Mouse (Mus musculus): ENCODE results near the gene Rhbdl1.
A peak's percentile ranks its signal among the peaks of the same experiment; 100 is the strongest.
"Not testable (repeated sequence)": the region's sequence is repeated elsewhere in the genome, so short reads cannot be mapped to it uniquely, and the experiment has no call there.

Rhbdl1 gene

GRCm38 (mm10) chr17:25872676-25873075 is 35.6 kb upstream of the Rhbdl1 start:
- DNase-seq (ENCODE audit: low read depth) = no peak

- DNase-seq (ENCODE audit: low read depth) = not testable (repeated sequence)
Observed at GRCm38 (mm10) chr17:25871566-25871965, 34.5 kb upstream of the Rhbdl1 start.

- DNase-seq (ENCODE audit: low read depth) = no peak
Observed at GRCm38 (mm10) chr17:25869954-25870353, 32.9 kb upstream of the Rhbdl1 start.

GRCm38 (mm10) chr17:25869498-25869897 is 32.4 kb upstream of the Rhbdl1 start:
- no peak for DNase-seq (ENCODE audit: low read depth)

- no peak for DNase-seq (ENCODE audit: low read depth)
Observed at GRCm38 (mm10) chr17:25868601-25869191, 31.6 kb upstream of the Rhbdl1 start, which contains the start of gene Mcrip2. Gene Mcrip2, minus strand, starts transcription at chr17:25868764.

GRCm38 (mm10) chr17:25867836-25868600 is 30.9 kb upstream of the Rhbdl1 start:
- no peak for DNase-seq (ENCODE audit: low read depth)

GRCm38 (mm10) chr17:25867509-25867835 is 30.4 kb upstream of the Rhbdl1 start:
- DNase-seq (ENCODE audit: low read depth) = no peak

- no peak for DNase-seq (ENCODE audit: low read depth)
Observed at GRCm38 (mm10) chr17:25866172-25866571, 29.1 kb upstream of the Rhbdl1 start.

- no peak for DNase-seq (ENCODE audit: low read depth)
Observed at GRCm38 (mm10) chr17:25865288-25865687, 28.2 kb upstream of the Rhbdl1 start.

GRCm38 (mm10) chr17:25864311-25864710 is 27.2 kb upstream of the Rhbdl1 start:
- no peak for DNase-seq (ENCODE audit: low read depth)

- DNase-seq (ENCODE audit: low read depth) = no peak
Observed at GRCm38 (mm10) chr17:25863681-25864080, 26.6 kb upstream of the Rhbdl1 start.

GRCm38 (mm10) chr17:25861704-25862612 is 24.9 kb upstream of the Rhbdl1 start:
- no peak for DNase-seq (ENCODE audit: low read depth)

- peak; percentile 86 for DNase-seq (ENCODE audit: low read depth)
Observed at GRCm38 (mm10) chr17:25860832-25861703, 24.0 kb upstream of the Rhbdl1 start, which contains the start of gene Wdr90. Gene Wdr90, minus strand, starts transcription at chr17:25861501.

- DNase-seq (ENCODE audit: low read depth) = no peak
Observed at GRCm38 (mm10) chr17:25860229-25860628, 23.1 kb upstream of the Rhbdl1 start.

GRCm38 (mm10) chr17:25844396-25844901 is 7.4 kb upstream of the Rhbdl1 start, which contains the start of gene Rhot2:
Gene Rhot2, minus strand, starts transcription at chr17:25844851.
- DNase-seq (ENCODE audit: low read depth) = peak; percentile 94

- DNase-seq (ENCODE audit: low read depth) = no peak
Observed at GRCm38 (mm10) chr17:25843636-25844395, 6.7 kb upstream of the Rhbdl1 start.

GRCm38 (mm10) chr17:25843122-25843521 is 6.0 kb upstream of the Rhbdl1 start:
- no peak for DNase-seq (ENCODE audit: low read depth)

GRCm38 (mm10) chr17:25842509-25842908 is 5.4 kb upstream of the Rhbdl1 start:
- no peak for DNase-seq (ENCODE audit: low read depth)

- DNase-seq (ENCODE audit: low read depth) = no peak
Observed at GRCm38 (mm10) chr17:25841117-25841880, 4.2 kb upstream of the Rhbdl1 start, which contains the start of gene Gm20683. Gene Gm20683, minus strand, starts transcription at chr17:25841763.

- DNase-seq (ENCODE audit: low read depth) = no peak
Observed at GRCm38 (mm10) chr17:25840519-25840918, 3.4 kb upstream of the Rhbdl1 start.

Measured in c-Kit-positive CD71-positive TER-119-negative erythroid progenitor cells, embryonic 14.5 days (primary cell).